Mouse (Mus musculus): ENCODE measurements at regions not wholly inside any gene's neighbourhood (a gene's known extent, or its start where the extent isn't known, plus 50 kb on each side); places are given as distances from the start of the nearest gene placed in this dataset.

GRCm38 (mm10) chr1:184395215-184395614, 337.2 kb downstream of the Hlx start:
- Histone ChIP-seq H3K4me3 (replicated peaks) (no peak overlapping the region), H3K9ac (no peak overlapping the region), H3K9me3 (no peaks in the 10 kb centered on the region), H3K27ac (no peak overlapping the region), H3K4me2 (no peak overlapping the region), H3K36me3 (replicated peaks) (no peaks in the 10 kb centered on the region), H3K27me3 (no peaks in the 10 kb centered on the region), H3K4me1 (no peaks in the 10 kb centered on the region)
- ATAC-seq (ENCODE audit: low FRiP score) = no peak
- WGBS = 53% methylated on average over 15 of the region's 15 CpGs

- Histone ChIP-seq H3K27ac (no peak overlapping the region), H3K4me1 (no peaks in the 10 kb centered on the region), H3K4me3 (replicated peaks) (no peak overlapping the region), H3K9me3 (no peaks in the 10 kb centered on the region), H3K27me3 (no peaks in the 10 kb centered on the region), H3K9ac (no peak overlapping the region), H3K36me3 (replicated peaks) (no peaks in the 10 kb centered on the region), H3K4me2 (no peak overlapping the region)
- WGBS = 80% methylated on average over 12 of the region's 12 CpGs
- ATAC-seq (ENCODE audit: low FRiP score) = no peak
Measured at GRCm38 (mm10) chr1:184394559-184395194, 337.7 kb downstream of the Hlx start.

- Histone ChIP-seq H3K27ac (no peak overlapping the region), H3K4me3 (replicated peaks) (no peak overlapping the region), H3K4me2 (no peak overlapping the region), H3K27me3 (no peaks in the 10 kb centered on the region), H3K36me3 (replicated peaks) (no peaks in the 10 kb centered on the region), H3K9ac (no peak overlapping the region), H3K4me1 (no peaks in the 10 kb centered on the region), H3K9me3 (no peaks in the 10 kb centered on the region)
- 49% methylated on average over 7 of the region's 7 CpGs for WGBS
- ATAC-seq (ENCODE audit: low FRiP score) = no peak
Measured at GRCm38 (mm10) chr1:184384088-184384823, 348.2 kb downstream of the Hlx start.

GRCm38 (mm10) chr1:184378665-184379064, 344.6 kb upstream of the 1700056E22Rik start:
- no peak overlapping the region for H3K9ac ChIP-seq
- no peaks in the 10 kb centered on the region for H3K4me1 ChIP-seq
- no peak for ATAC-seq (ENCODE audit: low FRiP score)
- H3K27me3 ChIP-seq = no peaks in the 10 kb centered on the region
- H3K4me2 ChIP-seq = no peak overlapping the region
- WGBS = 86% methylated on average over 1 of the region's 1 CpGs
- H3K36me3 ChIP-seq (replicated peaks) = no peaks in the 10 kb centered on the region
- H3K9me3 ChIP-seq = no peaks in the 10 kb centered on the region
- no peak overlapping the region for H3K4me3 ChIP-seq (replicated peaks)
- H3K27ac ChIP-seq = no peak overlapping the region

DNA sequence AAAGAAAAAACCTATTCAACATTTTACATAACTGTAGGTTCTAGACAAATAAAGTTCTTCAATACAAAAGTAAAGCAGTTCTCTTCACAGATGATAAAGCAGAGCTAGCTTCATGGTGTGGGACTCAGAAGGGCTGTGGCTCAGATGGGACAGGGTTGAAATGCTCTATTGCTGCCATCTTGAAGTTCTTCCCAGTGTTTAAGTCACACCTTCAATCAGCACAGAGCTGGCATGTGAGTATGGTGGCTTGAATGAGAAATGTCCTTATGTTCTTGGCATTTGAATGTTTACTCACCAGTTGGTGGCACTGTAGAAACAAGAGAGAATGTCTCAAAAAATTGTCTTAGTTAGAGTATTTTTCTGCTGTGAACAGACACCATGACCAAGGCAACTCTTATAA, 330.9 kb upstream of the 1700056E22Rik start:
- Histone ChIP-seq H3K27ac (no peak overlapping the region), H3K36me3 (replicated peaks) (no peaks in the 10 kb centered on the region), H3K4me1 (no peaks in the 10 kb centered on the region), H3K4me3 (replicated peaks) (no peak overlapping the region), H3K9ac (no peak overlapping the region), H3K9me3 (no peaks in the 10 kb centered on the region), H3K27me3 (no peaks in the 10 kb centered on the region), H3K4me2 (no peak overlapping the region)
- ATAC-seq (ENCODE audit: low FRiP score) = no peak

DNA sequence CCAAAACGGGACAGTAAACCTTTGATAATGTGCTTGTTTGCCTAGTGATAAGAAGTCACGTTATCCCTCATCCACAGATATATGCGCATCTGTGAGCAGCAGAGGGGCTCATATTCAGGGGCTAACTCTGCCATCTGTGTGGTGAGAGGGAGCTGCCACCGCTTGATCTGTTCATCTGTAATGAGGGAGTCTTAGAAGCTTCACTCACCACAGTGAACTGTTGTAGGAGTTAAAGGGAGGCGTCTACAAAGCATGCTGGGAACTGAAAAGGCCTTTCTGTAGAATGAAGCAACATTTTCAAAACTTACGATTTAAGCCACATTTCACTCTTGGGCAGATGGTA, 324.1 kb upstream of the 1700056E22Rik start:
- no peak for ATAC-seq (ENCODE audit: low FRiP score)
- WGBS = 83% methylated on average over 6 of the region's 6 CpGs
- no peak overlapping the region for H3K4me3 ChIP-seq (replicated peaks)

GRCm38 (mm10) chr1:184357474-184358225, 323.5 kb upstream of the 1700056E22Rik start:
- H3K9ac ChIP-seq = no peak overlapping the region
- 82% methylated on average over 4 of the region's 4 CpGs for WGBS
- no peak for ATAC-seq (ENCODE audit: low FRiP score)
- H3K4me3 ChIP-seq (replicated peaks) = no peak overlapping the region
- no peak overlapping the region for H3K27ac ChIP-seq
- H3K36me3 ChIP-seq (replicated peaks) = no peaks in the 10 kb centered on the region
- no peaks in the 10 kb centered on the region for H3K27me3 ChIP-seq
- H3K4me1 ChIP-seq = no peaks in the 10 kb centered on the region
- no peaks in the 10 kb centered on the region for H3K9me3 ChIP-seq
- H3K4me2 ChIP-seq = no peak overlapping the region

More for the DNA sequence above, 324.1 kb upstream of the 1700056E22Rik start:
- Histone ChIP-seq H3K9me3 (no peaks in the 10 kb centered on the region), H3K4me2 (no peak overlapping the region), H3K9ac (no peak overlapping the region), H3K4me1 (no peaks in the 10 kb centered on the region), H3K27me3 (no peaks in the 10 kb centered on the region), H3K27ac (no peak overlapping the region), H3K36me3 (replicated peaks) (no peaks in the 10 kb centered on the region)

DNA sequence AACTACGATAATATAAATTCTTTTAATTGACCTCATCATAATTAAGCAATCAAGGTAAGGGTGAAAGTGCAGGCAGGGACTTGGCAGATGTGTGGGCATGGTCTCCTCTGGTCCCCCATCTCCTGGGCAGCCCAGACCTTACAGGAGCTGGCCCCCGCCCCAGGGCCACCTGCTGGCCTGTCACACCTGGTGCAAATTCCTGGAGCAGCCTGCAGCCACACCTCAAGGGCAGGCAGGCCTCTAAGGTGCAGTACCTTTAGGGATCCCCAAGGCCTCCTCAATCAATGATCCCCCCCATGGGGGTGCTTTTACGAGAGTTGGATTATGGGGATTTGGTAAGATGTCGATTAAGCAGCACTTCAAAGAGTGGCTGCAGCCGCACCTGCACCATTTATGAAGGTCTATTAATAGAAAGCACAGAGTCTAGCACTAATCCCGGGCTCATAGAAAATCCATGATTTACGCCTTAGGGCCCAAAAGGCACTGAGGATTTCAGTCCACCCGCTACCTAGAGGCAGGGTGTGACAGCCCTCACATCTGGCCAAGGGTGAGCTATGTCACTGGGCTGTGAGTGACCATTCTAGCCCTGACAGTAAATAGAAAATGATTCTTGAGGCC, 319.8 kb upstream of the 1700056E22Rik start:
- 77% methylated on average over 8 of the region's 8 CpGs for WGBS
- Histone ChIP-seq H3K27me3 (no peaks in the 10 kb centered on the region), H3K9me3 (no peaks in the 10 kb centered on the region)

GRCm38 (mm10) chr1:184351760-184352159, 317.7 kb upstream of the 1700056E22Rik start:
- Histone ChIP-seq H3K9ac (no peak overlapping the region), H3K27ac (no peak overlapping the region), H3K4me3 (replicated peaks) (no peak overlapping the region), H3K27me3 (no peaks in the 10 kb centered on the region), H3K4me2 (no peak overlapping the region), H3K36me3 (replicated peaks) (no peaks in the 10 kb centered on the region), H3K9me3 (no peaks in the 10 kb centered on the region), H3K4me1 (no peaks in the 10 kb centered on the region)
- WGBS = 84% methylated on average over 5 of the region's 5 CpGs
- no peak for ATAC-seq (ENCODE audit: low FRiP score)

More for the DNA sequence above, 319.8 kb upstream of the 1700056E22Rik start:
- Histone ChIP-seq H3K27ac (no peak overlapping the region), H3K4me3 (replicated peaks) (no peak overlapping the region), H3K36me3 (replicated peaks) (no peaks in the 10 kb centered on the region), H3K9ac (no peak overlapping the region), H3K4me1 (no peaks in the 10 kb centered on the region), H3K4me2 (no peak overlapping the region)
- ATAC-seq (ENCODE audit: low FRiP score) = no peak

DNA sequence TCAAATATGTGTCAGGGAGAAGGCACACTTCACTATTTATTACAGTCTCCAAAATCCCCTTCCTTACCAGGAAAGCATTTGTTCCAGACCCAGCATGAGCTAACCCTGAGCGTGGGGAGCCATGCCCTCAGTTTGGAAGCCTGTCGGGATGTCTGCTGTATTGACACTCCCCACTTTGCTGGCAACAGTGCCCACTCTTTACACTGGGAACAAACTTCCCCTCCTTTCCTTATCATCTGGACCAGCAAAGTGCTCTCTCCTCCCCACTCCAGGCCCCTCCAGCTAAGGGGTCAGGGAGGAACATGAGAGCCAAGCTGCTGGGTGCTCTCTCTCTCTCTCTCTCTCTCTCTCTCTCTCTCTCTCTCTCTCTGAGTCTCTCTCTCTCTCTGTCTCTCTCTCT, 310.7 kb upstream of the 1700056E22Rik start:
- 75% methylated on average over 2 of the region's 2 CpGs for WGBS
- no peak overlapping the region for H3K27ac ChIP-seq
- H3K36me3 ChIP-seq (replicated peaks) = no peaks in the 10 kb centered on the region
- no peak overlapping the region for H3K9ac ChIP-seq
- no peaks in the 10 kb centered on the region; the same call in 1 of the 2 replicates for H3K27me3 ChIP-seq
- H3K4me2 ChIP-seq = no peak overlapping the region
- H3K4me3 ChIP-seq (replicated peaks) = no peak overlapping the region
- ATAC-seq (ENCODE audit: low FRiP score) = no peak
- H3K9me3 ChIP-seq = no peaks in the 10 kb centered on the region
- H3K4me1 ChIP-seq = no peaks in the 10 kb centered on the region

DNA sequence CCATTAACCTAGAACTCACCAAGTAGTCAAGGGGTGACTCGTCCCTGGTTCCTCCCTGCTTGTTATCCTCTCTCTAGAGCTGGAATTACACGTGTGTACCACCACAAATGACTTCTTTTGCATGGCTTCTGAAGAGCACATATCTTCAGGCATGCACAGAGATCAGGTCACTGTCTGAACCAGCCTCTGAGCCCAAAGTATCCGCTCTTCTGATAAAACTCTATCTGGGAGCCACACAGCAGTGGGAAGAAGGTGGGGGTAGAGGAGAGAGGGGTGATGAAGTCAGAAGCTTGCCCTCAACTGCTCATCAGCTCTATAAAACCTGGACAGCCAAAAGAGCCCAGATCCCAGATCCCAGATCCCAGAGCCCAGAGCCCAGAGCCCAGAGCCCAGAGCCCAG, 301.9 kb upstream of the 1700056E22Rik start:
- Histone ChIP-seq H3K36me3 (replicated peaks) (no peaks in the 10 kb centered on the region), H3K4me1 (no peaks in the 10 kb centered on the region), H3K27me3 (no peaks in the 10 kb centered on the region), H3K9ac (no peak overlapping the region), H3K9me3 (no peaks in the 10 kb centered on the region), H3K4me3 (replicated peaks) (no peak overlapping the region), H3K27ac (no peak overlapping the region), H3K4me2 (no peak overlapping the region)
- ATAC-seq (ENCODE audit: low FRiP score) = no peak
- WGBS = 89% methylated on average over 3 of the region's 3 CpGs

- Histone ChIP-seq H3K27ac (no peak overlapping the region), H3K4me2 (no peak overlapping the region), H3K4me1 (no peaks in the 10 kb centered on the region), H3K36me3 (replicated peaks) (no peaks in the 10 kb centered on the region), H3K9ac (no peak overlapping the region), H3K27me3 (no peaks in the 10 kb centered on the region), H3K4me3 (replicated peaks) (no peak overlapping the region), H3K9me3 (no peaks in the 10 kb centered on the region)
- ATAC-seq (ENCODE audit: low FRiP score) = no peak
- 50% methylated on average over 6 of the region's 6 CpGs for WGBS
Measured at GRCm38 (mm10) chr1:184335281-184335680, 301.2 kb upstream of the 1700056E22Rik start.

All from forebrain, embryonic 12.5 days (tissue).